Comparison of ENCODE assay signal across 29 mouse cellular contexts in genomic region chr15:95742955-95743354, GRCm38 (mm10). TPM values are rescaled to one million over a fixed set of nuclear protein-coding genes. Genes with fewer than 3 reads are reported as not detected.
DNase-seq lines count a peak whose midpoint lies in the region; ATAC-seq and TF ChIP-seq lines count a peak whose summit lies in the region.
"Had no signal": no experiment of that assay in that cellular context is flagged by ENCODE, and none has a peak within 500 bp of the region (broad histone marks: within the 10 kb centered on the region; RNA-seq: fewer than 3 reads in every experiment).

No protein-coding gene starts in this region.

- H3K9ac ChIP-seq in liver, adult 2 months (ENCODE audit: low read depth, low read length) = no peak overlapping the region
- no peak overlapping the region for H3K9ac ChIP-seq in liver, embryonic 12.5 days
- H3K9ac ChIP-seq in intestine, embryonic 15.5 days = no peak overlapping the region
- H3K9ac ChIP-seq in intestine, postnatal 0 days (ENCODE audit: low read depth, low read length) = no peak overlapping the region
- H3K9ac ChIP-seq: embryonic facial prominence, embryonic 13.5 days; embryonic facial prominence, embryonic 15.5 days; forebrain, embryonic 12.5 days had no signal

- H3K9me3 ChIP-seq in liver, embryonic 12.5 days (replicated peaks) = no peaks in the 10 kb centered on the region
- no peaks in the 10 kb centered on the region for H3K9me3 ChIP-seq in intestine, embryonic 15.5 days
- H3K9me3 ChIP-seq in intestine, postnatal 0 days (ENCODE audit: control insufficient read depth) = no peaks in the 10 kb centered on the region
- no peaks in the 10 kb centered on the region for H3K9me3 ChIP-seq in limb, embryonic 10.5 days (replicated peaks)
- H3K9me3 ChIP-seq: embryonic facial prominence, embryonic 13.5 days; embryonic facial prominence, embryonic 15.5 days; forebrain, embryonic 10.5 days; forebrain, embryonic 12.5 days; G1E had no signal

- 73% methylated on average over 6 of the region's 6 CpGs for WGBS in liver, adult 2 months
- 62% methylated on average over 6 of the region's 6 CpGs for WGBS in liver, embryonic 12.5 days (ENCODE audit: insufficient replicate concordance)
- 81% methylated on average over 6 of the region's 6 CpGs for WGBS in intestine, embryonic 15.5 days
- WGBS in intestine, postnatal 0 days = 75% methylated on average over 6 of the region's 6 CpGs
- WGBS in limb, embryonic 10.5 days = 84% methylated on average over 6 of the region's 6 CpGs

- H3K4me2 ChIP-seq in liver, embryonic 12.5 days = no peak overlapping the region
- H3K4me2 ChIP-seq in intestine, embryonic 15.5 days (replicated peaks) = no peak overlapping the region
- no peak overlapping the region for H3K4me2 ChIP-seq in intestine, postnatal 0 days (replicated peaks; ENCODE audit: low read depth)
- H3K4me2 ChIP-seq: embryonic facial prominence, embryonic 13.5 days; embryonic facial prominence, embryonic 15.5 days; forebrain, embryonic 12.5 days had no signal

- no peaks in the 10 kb centered on the region for H3K79me2 ChIP-seq in liver, adult 2 months (ENCODE audit: control insufficient read depth, insufficient read depth, low read length)

- no peak overlapping the region for H3K27ac ChIP-seq in liver, adult 2 months (replicated peaks; ENCODE audit: insufficient read depth, low read depth, low read length)
- no peak overlapping the region for H3K27ac ChIP-seq in liver, embryonic 12.5 days
- H3K27ac ChIP-seq in intestine, embryonic 15.5 days = no peak overlapping the region
- no peak overlapping the region for H3K27ac ChIP-seq in intestine, postnatal 0 days (ENCODE audit: low read depth, low read length)
- no peak overlapping the region for H3K27ac ChIP-seq in limb, embryonic 10.5 days
- H3K27ac ChIP-seq: embryonic facial prominence, embryonic 13.5 days; embryonic facial prominence, embryonic 15.5 days; forebrain, embryonic 10.5 days; forebrain, embryonic 12.5 days had no signal

- peaks cover 8% of the 10 kb centered on the region for H3K4me1 ChIP-seq in liver, adult 2 months (ENCODE audit: control insufficient read depth, insufficient read depth, low read length)
- H3K4me1 ChIP-seq in liver, embryonic 12.5 days = no peaks in the 10 kb centered on the region
- 0 out of 2 replicates have a peak, but pooled peaks cover 2% of the 10 kb centered on the region for H3K4me1 ChIP-seq in intestine, embryonic 15.5 days (replicated peaks)
- no peaks in the 10 kb centered on the region for H3K4me1 ChIP-seq in intestine, postnatal 0 days (replicated peaks; ENCODE audit: control insufficient read depth, insufficient read depth, low read length)
- H3K4me1 ChIP-seq in limb, embryonic 10.5 days = peaks cover 5% of the 10 kb centered on the region; the same call in 1 of the 2 replicates
- H3K4me1 ChIP-seq: embryonic facial prominence, embryonic 15.5 days; forebrain, embryonic 12.5 days had no signal

- DNase-seq in liver, adult 2 months (ENCODE audit: extremely low read depth, low read depth, low spot score) = peak; percentile 52
- DNase-seq in 416B (ENCODE audit: low read depth) = peak; percentile 48
- DNase-seq in layer of hippocampus, postnatal 10 days (ENCODE audit: low spot score in 2 of 2) = no peak
- no peak for DNase-seq in limb, embryonic 10.5 days (ENCODE audit: low spot score)
- DNase-seq: adrenal gland, adult 8-10 months; adrenal gland, postnatal 14 days; adrenal gland, postnatal 36 days; B cell, adult 2 months; cerebellum, adult 11-12 months; cerebellum, adult 2 months; cerebellum, adult 9-10 months; cerebellum, postnatal 10 days; cerebellum, postnatal 25 days; embryo, embryonic 11 days had no signal

- no peak overlapping the region for H3K4me3 ChIP-seq in liver, adult 2 months (ENCODE audit: insufficient read depth, low read depth, low read length)
- no peak overlapping the region for H3K4me3 ChIP-seq in liver, embryonic 12.5 days
- H3K4me3 ChIP-seq in intestine, embryonic 15.5 days (replicated peaks) = no peak overlapping the region
- H3K4me3 ChIP-seq in intestine, postnatal 0 days (ENCODE audit: low read depth, low read length) = no peak overlapping the region
- H3K4me3 ChIP-seq in limb, embryonic 10.5 days = no peak overlapping the region
- H3K4me3 ChIP-seq: embryonic facial prominence, embryonic 13.5 days; embryonic facial prominence, embryonic 15.5 days; erythroblast, embryonic 14.5 days; forebrain, embryonic 10.5 days; forebrain, embryonic 12.5 days had no signal

- H3K27me3 ChIP-seq in liver, adult 2 months (ENCODE audit: control insufficient read depth, insufficient read depth, low read length) = no peaks in the 10 kb centered on the region
- H3K27me3 ChIP-seq in liver, embryonic 12.5 days (replicated peaks) = no peaks in the 10 kb centered on the region
- H3K27me3 ChIP-seq in intestine, embryonic 15.5 days (replicated peaks) = no peaks in the 10 kb centered on the region
- no peaks in the 10 kb centered on the region for H3K27me3 ChIP-seq in intestine, postnatal 0 days (replicated peaks; ENCODE audit: control insufficient read depth, insufficient read depth, low read length)
- H3K27me3 ChIP-seq in limb, embryonic 10.5 days (ENCODE audit: low read depth, poor library complexity, severe bottlenecking) = no peaks in the 10 kb centered on the region
- H3K27me3 ChIP-seq: CH12.LX; embryonic facial prominence, embryonic 13.5 days; embryonic facial prominence, embryonic 15.5 days; forebrain, embryonic 12.5 days; Patski had no signal

- no peak for ATAC-seq in liver, embryonic 12.5 days
- peak; percentile 39; the same call in 1 of the 2 replicates for ATAC-seq in intestine, embryonic 15.5 days
- ATAC-seq in intestine, postnatal 0 days = peak; percentile 59; the same call in 1 of the 2 replicates
- ATAC-seq: activated CD4-positive, CD25-positive, alpha-beta regulatory T cell, adult 4 months; CD4-positive, CD25-positive, alpha-beta regulatory T cell, adult 4 months; forebrain, embryonic 14.5 days; forebrain, embryonic 16.5 days; Patski had no signal

- TF ChIP-seq CTCF in liver, adult 2 months (IDR thresholded peaks at IDR 0.05; ENCODE audit: low read depth, low read length) = no peak
- TF ChIP-seq CTCF in intestine, postnatal 0 days (IDR thresholded peaks at IDR 0.05; ENCODE audit: low read depth) = no peak

- no peak for TF ChIP-seq POLR2A in liver, adult 2 months (IDR thresholded peaks at IDR 0.05; ENCODE audit: extremely low read depth, insufficient read depth, low read length)

- H3K36me3 ChIP-seq in liver, adult 2 months (ENCODE audit: control insufficient read depth, insufficient read depth, low read length) = no peaks in the 10 kb centered on the region
- no peaks in the 10 kb centered on the region for H3K36me3 ChIP-seq in liver, embryonic 12.5 days
- H3K36me3 ChIP-seq in intestine, embryonic 15.5 days = no peaks in the 10 kb centered on the region
- no peaks in the 10 kb centered on the region for H3K36me3 ChIP-seq in intestine, postnatal 0 days (ENCODE audit: control insufficient read depth, insufficient read depth)
- no peaks in the 10 kb centered on the region for H3K36me3 ChIP-seq in limb, embryonic 10.5 days
- H3K36me3 ChIP-seq: embryonic facial prominence, embryonic 13.5 days; embryonic facial prominence, embryonic 15.5 days; forebrain, embryonic 10.5 days; forebrain, embryonic 12.5 days; G1E had no signal

RNA-seq across cellular contexts. Expression of gene Ano6, which starts 47.7 kb away (rescaled TPM):
- total RNA-seq in liver, adult 2 months (2014; rRNA removed) = 4.1 and 6.3 TPM in 2 replicates
- polyA plus RNA-seq in liver, adult 2 months (2012; rRNA removed) = 1.9 and 3.3 TPM in 2 replicates
- polyA plus RNA-seq in liver, embryonic 12.5 days (2016; fragmentation: Nextera tagmentation; extraction: Ambion mirVana) = 14.7 and 14.8 TPM in 2 replicates
- polyA plus RNA-seq in intestine, embryonic 15.5 days (2015; fragmentation: Nextera tagmentation; extraction: Ambion mirVana) = 50.4 and 53.8 TPM in 2 replicates
- polyA plus RNA-seq in intestine, postnatal 0 days (2015; fragmentation: Nextera tagmentation; extraction: Ambion mirVana) = 23.9 and 30.5 TPM in 2 replicates
- total RNA-seq in layer of hippocampus, postnatal 10 days (2021) = 10 to 100 TPM; 26.7 to 27.7 TPM
- 33.5 and 44.6 TPM in 2 replicates for polyA plus RNA-seq in limb, embryonic 10.5 days (2016; fragmentation: Nextera tagmentation; extraction: Ambion mirVana)

Comparison
In these comparisons a context has a peak if more than half of its experiments do, and no peak if none do; other contexts are left out.
1. DNase-seq: peak in liver, adult 2 months (single experiment) and 416B (single experiment); none in layer of hippocampus, postnatal 10 days (0 of 2) and limb, embryonic 10.5 days (single experiment).